Mouse (Mus musculus): ENCODE measurements around the gene Mcoln2. TPM values are rescaled to one million over a fixed set of nuclear protein-coding genes. Genes with fewer than 3 reads are reported as not detected.

Mcoln2 gene
- total RNA-seq, 2 experiments from 2014 or later, result not detected

DNA sequence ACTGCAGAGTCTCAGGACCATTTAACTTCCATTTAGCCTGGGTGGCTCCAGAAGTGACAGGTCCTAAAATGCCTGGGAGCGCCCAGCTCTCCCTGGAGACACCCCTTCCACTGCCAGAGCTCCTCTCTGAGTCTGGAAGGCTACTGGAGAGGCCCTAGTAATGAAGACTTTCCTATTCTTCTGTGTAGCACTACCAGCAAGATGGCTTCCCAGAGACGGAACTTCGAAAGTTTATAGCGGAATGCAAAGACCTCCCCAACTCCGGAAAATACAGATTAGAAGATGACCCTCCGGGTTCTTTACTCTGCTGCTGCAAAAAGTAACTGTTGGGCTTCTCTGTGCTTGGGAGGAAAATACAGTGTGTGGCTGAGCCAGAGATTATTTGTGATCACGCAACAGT lies 9.4 kb upstream of the Mcoln2 start:
- no peak for DNase-seq (ENCODE audit: low spot score in 2 of 2)
- intact Hi-C loops (cut with DNase I), result no loop called here

DNA sequence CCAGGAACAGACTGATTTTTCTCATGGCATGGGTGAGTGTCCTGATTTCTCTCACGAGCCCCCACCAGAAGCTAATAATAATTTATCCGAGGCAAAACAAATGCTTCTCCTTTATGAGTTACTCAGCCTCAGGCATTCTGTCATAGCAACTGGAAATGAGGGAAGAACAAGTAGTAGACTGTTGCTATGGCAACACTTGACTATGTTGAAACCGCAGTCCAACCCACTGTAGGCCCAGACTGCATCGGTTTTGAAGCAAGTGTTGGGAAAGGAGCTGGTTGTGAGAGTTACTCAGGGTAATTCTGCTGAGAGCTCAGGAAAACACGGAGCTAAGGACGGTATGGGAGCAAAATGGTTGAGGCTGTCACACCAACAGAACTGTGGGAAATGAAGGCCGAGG lies 7.1 kb upstream of the Mcoln2 start:
- DNase-seq (ENCODE audit: low spot score in 2 of 2), result no peak
- intact Hi-C loops (cut with DNase I), result no loop called here

DNA sequence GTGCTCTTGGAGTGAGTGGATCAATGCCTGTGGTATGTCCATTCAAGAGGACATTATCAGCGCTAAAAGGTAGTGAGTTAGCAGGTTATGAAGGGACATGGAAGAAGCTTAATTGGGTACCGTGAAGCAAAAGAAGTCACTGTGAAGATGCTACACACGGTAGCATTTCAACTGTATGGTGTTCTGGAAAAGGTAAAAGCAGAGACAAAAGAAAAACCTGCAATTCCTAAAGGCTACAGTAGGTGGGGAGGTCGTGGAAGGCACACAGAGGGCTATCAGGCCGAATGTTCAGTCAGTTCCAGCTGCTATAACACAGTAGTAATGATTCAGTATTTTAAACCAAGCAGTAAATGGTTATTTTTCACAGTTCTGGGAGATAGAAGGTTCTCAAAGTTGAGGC lies 4.1 kb upstream of the Mcoln2 start:
- intact Hi-C loops (cut with DNase I), result no loop called here

DNA sequence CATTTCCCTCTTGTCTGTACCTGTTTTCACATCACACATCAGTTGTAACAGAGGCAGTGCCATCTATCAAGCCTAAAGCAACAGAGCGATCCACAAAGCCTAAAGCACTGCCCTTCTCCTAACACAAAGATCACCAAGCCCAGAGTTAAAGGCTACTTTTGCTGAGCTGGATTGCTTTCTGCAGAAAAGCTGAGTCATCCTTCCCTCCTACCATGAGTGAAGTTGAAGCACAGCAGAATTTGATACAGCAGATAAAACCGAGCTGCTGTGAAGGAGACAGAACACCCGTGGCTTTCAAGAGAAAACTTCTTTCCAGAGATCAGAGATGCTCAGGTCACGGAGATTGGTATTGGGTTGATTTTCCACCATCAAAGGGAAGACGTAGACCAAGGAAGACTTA lies 3.5 kb upstream of the Mcoln2 start:
- intact Hi-C loops (cut with DNase I), result no loop called here
- DNase-seq (ENCODE audit: low spot score in 2 of 2), result no peak

More for the DNA sequence above, 4.1 kb upstream of the Mcoln2 start:
- DNase-seq (ENCODE audit: low spot score in 2 of 2), result no peak

DNA sequence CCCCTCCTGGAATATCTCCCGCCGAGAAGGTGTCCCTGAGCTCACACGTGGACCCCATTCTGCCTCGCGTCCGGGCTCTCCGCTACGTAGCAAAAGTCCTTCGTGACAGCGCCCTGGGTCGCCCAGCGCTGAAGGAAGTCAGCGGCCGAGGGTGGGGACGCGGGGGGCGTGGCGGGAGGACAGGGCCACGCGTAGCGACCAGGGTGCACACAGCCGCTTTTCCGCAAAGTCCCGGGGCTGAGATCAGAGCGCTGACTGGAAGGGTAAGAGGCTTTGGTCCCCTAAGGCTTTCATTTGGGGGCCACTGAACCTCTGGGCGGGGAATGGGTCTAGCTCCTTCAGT lies 396 bp downstream of the Mcoln2 start:
- intact Hi-C loops (cut with DNase I), result no loop called here
- DNase-seq (ENCODE audit: low spot score in 2 of 2), result no peak

DNA sequence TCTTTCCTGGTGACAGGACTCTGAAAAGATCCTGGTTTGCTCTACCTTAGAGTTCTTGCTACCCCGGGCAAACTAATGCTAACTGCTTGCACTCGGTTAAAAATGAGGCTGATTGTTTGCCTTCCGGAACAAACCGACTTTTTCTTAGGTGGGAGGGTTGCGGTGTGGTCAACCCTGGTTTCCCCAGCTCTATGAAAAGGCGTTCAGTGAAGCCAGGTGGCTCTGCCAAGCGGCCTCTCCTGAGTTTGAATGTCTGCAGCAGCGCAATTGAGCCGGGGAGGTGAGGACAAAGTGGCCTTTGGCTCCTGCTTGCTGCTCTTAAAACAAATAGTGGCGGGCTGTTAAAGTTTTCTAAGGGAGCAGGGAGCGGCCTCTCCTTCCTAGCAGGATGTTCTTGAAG lies 927 bp downstream of the Mcoln2 start:
- no peak for DNase-seq (ENCODE audit: low spot score in 2 of 2)
- intact Hi-C loops (cut with DNase I), result no loop called here

DNA sequence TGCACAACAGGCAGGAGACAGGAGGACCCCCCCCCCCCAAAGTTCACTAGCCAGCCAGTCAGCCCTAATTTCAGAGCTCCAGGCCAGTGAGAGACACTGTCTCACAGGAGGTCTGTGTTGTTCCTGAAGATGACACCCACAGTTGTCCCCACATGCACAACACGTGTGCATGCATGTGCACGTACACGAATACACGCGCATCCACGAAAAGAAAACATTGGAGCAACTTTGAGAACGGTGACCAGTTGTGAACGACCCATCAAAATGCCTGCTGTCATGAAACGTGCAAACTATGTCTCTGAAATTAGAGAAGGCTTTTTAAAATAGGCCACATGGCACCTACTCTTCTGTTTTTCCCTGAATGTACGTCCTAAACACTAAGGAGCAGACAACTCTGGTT lies 1.7 kb downstream of the Mcoln2 start:
- intact Hi-C loops (cut with DNase I), result no loop called here
- no peak for DNase-seq (ENCODE audit: low spot score in 2 of 2)

DNA sequence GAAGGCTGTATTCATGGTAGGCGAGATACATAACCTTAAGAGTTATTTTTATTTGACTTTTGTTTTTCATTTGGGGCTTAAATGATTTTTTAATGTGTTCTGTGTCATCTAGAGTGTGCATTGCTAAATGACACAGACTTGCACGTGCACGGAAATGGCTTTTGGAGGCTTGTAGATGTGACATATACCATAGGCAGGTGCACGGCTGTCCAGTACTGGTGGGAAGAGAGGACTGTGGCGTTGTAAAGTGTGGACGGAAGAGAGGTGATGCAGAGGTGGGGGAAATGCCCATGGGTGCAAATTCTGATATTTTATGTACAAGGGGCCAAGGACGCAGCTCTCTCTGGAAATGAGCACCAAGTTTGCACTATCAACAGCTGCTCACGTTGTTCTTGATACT lies 2.1 kb downstream of the Mcoln2 start:
- DNase-seq (ENCODE audit: low spot score in 2 of 2), result no peak
- intact Hi-C loops (cut with DNase I), result no loop called here

DNA sequence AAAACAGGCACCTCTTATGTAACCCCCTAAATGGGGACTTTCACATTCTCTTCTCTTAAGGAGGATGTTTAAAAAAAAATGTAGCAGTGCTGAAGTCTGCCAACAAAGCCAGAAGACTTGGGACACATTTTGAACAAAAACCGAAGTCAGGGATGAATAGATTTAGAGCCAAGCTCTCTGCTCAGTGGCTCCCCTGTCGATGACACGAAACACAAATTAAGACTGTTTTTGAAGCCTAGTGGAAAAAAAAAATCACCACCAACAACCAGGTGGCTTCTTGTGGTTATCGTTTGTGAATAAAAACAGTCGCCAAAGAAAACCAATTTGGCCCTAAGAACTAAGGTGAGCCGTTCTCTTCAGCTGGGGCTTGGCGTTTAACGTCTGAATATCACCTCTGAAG lies 2.7 kb downstream of the Mcoln2 start:
- no peak for DNase-seq (ENCODE audit: low spot score in 2 of 2)
- intact Hi-C loops (cut with DNase I), result no loop called here

DNA sequence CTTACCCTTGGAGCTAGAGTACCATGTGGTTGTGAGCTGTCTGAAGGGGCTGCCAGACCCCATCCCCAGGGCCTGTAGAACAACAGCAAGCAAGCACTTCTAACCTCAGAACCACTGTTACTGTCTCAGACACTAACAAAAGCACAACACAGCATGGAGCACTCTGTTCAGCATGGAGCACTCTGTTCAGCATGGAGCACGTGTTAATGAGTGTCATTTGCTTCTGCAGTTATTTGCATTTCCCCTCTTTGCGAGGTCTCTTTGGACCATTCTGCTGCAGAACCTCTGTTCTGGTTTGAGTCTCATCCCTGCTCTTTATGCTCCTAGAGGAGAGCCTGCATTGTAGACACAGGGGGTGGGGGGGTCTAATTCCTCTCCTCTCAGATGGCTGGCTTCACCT lies 3.3 kb downstream of the Mcoln2 start:
- DNase-seq (ENCODE audit: low spot score in 2 of 2), result no peak
- intact Hi-C loops (cut with DNase I), result no loop called here

DNA sequence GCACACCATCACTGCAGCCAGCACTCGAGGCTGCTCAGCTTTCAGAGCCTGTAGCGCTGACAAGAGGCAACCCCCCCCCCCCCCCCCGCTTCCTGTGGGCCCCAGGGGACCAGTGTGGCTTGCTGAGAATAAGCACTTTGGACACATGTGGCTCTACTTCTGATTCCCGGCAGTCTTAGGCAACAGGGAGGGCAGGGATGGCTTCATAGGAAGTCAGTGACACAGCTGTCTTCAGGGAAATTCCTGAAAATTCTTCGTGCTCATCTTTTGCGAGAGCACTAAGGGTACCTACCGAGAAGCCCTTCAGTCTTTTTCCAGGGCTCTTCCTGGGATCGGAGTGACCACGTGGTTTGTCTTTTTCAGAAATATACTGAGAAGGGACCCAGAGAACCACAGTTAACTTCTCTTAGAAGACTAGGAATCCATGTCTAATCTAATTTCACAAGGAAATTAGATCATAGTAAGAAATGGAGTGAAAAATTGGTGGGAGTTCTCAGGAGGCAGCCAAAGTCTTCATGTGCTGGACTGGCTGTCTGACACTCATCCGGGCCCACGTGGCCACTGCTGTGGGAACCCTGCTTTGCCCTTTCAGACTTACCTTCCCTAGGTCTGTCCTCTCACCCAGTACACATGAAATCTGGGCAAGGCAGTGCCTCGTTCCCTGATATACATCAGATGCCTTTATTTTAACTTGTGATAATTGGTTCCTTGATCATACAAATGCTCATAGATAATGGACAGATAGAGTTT lies 4.4 kb downstream of the Mcoln2 start:
- no peak for DNase-seq (ENCODE audit: low spot score in 2 of 2)
- intact Hi-C loops (cut with DNase I), result no loop called here

DNA sequence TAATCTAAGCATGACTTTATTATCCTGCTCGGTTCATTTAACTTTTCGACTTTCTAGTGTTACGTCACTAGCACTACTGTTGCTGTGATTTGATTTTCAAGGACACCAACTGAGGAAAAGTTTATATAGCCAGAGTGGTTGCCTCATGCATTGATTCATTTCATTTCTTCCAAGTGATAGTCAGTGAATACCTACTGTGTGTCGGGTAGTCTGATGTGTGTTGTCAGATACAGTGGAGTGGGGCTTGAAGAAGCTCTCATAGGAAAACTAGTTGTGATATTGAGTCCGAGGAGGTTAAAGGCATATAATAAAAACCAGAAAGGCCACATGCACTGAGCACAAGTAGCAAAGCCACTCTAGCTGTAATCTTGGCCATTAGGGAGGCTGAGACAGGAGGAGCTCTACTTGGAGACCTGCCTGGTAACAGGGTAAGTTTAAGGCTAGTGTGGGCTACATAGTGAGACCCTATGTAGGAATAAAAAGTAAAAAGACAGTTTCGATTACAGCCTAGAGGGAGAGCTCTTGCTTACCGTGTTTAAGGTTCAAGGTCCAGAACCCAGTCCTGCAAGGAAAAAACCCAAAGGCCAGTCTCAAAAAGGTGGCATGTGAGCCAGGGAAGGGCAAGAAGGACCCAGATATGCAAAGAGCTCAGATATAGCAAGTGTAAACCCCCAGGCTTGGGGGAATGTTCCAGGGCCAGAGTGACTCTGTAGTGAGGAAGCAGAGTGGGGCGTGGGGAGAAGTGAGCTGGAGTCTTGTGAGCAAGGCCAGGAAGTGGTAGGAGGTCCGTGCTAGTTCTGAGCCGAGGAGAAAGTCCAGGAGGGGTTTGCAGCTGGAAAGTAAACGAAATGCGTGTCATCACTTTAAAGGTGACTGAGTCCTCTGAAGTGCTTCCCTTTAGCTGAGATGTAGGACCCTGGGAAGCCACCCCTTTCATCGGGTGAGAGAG lies 6.3 kb downstream of the Mcoln2 start:
- intact Hi-C loops (cut with DNase I), result no loop called here
- no peak for DNase-seq (ENCODE audit: low spot score in 2 of 2)

DNA sequence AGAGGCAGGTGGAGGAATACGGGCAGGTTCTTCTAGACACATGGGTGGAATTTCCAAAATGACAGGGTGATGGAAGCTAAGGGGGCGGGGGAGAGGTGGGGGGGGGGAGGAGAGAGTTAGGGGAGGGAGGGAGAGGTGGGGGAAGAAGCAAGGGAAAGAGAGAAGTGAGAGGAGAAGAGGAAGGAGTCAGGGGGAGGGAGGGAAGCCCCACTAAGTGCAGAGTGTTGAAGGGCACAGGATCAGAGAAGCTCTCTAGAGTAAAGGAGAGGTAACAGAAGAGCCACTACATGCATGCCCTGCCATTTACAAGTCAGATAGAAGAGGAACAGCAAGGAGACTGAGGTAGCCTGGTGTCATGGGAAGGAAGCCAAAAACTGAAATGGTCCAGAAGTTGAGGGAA lies 7.2 kb downstream of the Mcoln2 start:
- intact Hi-C loops (cut with DNase I), result no loop called here
- DNase-seq (ENCODE audit: low spot score in 2 of 2), result no peak

DNA sequence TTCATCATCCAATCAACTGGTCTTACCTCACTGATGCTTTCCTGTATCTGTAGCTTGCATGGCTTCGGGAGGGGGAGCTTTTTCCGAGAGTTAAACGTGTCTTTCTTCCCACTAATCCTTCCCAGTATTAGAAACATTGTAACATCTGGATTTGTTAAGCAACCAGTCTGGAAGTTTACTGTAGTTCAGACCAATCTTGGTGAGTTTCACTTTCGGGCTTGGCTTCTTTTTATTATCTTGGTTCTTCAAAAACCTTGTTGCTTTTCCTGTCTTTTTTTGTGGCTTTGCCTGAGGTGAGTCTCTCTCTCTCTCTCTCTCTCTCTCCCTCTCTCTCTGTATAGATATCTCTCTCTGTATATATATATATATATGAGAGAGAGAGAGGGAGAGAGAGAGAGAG lies 8.4 kb downstream of the Mcoln2 start:
- DNase-seq (ENCODE audit: low spot score in 2 of 2), result no peak
- intact Hi-C loops (cut with DNase I), result no loop called here

DNA sequence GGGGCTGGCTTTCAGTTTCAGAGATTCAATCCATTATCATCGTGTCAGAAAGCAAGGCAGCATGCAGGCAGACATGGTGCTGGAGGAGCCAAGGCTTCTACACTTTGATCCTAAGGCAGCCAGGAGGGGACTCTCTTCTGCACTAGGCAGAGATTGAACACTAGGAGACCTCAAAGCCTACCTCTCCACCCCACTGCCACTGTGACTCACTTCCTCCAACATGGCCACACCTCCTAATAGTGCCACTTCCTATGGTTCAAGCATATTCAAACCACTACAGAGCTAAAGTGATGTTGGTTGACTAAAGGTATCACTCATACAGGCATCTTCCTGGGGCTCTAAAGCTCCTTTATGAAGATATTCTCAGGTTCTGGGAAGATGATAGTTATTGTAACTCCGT lies 9.7 kb downstream of the Mcoln2 start:
- intact Hi-C loops (cut with DNase I), result no loop called here
- DNase-seq (ENCODE audit: low spot score in 2 of 2), result no peak

DNA sequence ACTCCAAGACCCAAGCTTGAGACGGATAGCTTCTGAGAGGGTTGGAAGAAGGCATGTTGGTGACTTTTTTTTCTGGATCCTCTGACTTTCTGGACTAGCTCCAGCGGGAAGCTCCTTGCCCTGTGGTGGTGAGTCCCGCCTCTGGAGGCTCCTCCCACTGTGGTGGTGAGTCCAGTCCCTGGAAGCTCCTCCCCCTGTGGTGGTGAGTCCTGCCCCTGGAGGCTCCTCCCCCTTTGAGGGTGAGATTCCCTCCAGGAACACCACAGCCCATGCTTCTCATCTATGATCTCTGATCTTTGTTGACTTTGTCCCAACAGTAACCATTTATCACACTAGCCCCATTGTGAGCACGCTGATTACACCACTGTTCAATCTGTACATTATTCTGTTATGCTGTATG lies 12.6 kb downstream of the Mcoln2 start:
- DNase-seq (ENCODE audit: low spot score in 2 of 2), result no peak
- intact Hi-C loops (cut with DNase I), result no loop called here

DNA sequence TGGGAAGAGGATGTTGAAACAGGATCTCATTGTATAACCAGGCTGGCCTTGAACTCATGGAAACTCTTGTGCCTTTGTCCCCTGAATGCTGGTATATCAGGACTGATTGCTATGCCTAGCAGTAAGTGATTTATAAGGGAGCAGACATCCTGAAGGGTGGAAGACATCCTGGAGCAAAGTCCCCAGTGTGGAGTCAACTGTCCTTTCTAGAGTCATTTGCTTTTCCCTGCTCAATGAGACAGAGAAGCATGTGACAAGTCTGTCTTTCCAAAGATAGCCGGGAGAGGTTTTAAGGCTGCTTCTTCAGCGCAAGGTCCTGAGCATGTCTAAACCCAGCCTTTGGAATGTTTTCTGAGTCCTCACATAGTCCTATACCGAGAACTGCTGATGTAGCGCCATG lies 19.7 kb downstream of the Mcoln2 start:
- DNase-seq (ENCODE audit: low spot score in 2 of 2), result no peak
- intact Hi-C loops (cut with DNase I), result no loop called here

DNA sequence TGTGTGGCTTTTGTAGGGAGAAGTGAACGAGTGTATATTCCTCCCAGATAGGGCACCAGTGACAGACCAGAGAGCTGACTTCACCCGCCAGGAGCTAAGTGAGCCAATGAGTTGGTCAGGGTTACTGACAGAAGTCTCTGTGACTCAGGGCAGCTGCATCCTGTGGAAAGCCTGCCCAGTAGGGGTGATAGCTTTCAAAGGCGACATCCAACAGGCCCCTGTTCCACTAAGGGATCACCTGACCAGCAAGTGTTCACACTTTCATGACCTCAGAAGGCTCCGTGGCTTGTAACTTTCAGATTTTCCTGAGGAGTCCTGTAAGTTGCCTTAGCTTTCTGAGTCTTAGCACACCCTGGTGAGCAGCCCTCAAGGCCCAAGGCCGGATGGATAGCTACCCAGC lies 23.4 kb downstream of the Mcoln2 start:
- DNase-seq (ENCODE audit: low spot score in 2 of 2), result no peak
- intact Hi-C loops (cut with DNase I), result no loop called here

DNA sequence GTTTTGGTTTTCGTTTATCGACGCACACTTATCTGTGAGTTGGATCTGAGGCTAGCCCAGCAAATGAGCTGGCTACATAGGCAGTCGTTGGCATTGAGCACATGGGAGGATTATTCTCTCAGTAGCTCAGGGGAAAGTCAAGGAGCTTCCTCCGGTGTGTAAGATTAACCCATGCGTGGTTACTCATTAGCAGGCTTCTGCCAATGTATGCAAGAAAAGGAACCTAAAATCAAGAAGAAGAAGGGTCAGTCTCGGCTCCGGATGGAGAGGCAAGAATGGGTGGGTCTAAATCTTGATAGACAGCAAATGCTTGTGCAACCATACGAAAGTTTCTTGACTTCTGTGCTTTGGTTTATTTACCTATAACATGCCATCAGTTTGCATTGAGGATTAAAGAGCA lies 24.6 kb downstream of the Mcoln2 start:
- no peak for DNase-seq (ENCODE audit: low spot score in 2 of 2)
- intact Hi-C loops (cut with DNase I), result no loop called here

DNA sequence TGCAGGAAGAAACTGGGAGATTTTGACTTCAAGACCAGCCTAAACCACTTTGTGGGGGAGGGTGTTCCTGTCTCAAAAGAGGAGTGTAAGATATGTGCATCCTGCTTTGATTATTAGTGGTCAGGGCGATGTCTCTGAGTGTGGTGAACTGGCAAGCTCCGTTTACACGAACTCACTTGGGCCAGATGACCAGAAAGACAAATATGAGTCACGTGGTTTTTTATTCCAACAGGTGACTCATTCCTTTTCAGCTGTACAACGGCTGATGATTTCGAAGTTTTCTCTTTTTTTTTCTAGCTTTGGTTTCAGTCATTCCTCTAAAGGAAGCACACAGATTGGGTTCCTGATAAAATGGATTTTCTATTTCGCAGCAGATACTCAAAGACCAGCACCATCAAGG lies 27.7 kb downstream of the Mcoln2 start:
- intact Hi-C loops (cut with DNase I), result loop anchor here (1.0 kb wide), 1 partner anchor 227 kb away; no protein-coding TSS in a partner anchor
- DNase-seq (ENCODE audit: low spot score in 2 of 2), result no peak
